ENCODE assay signal across 7 mouse cellular contexts in genomic region chr3:86850394-86851030, GRCm38 (mm10).
DNase-seq lines count a peak whose midpoint lies in the region; ATAC-seq and TF ChIP-seq lines count a peak whose summit lies in the region.

No protein-coding gene starts in this region.

- H3K9me3 ChIP-seq in megakaryocyte, embryonic 14.5 days = no peaks in the 10 kb centered on the region
- H3K9me3 ChIP-seq in hindbrain, postnatal 0 days (ENCODE audit: low read length) = no peaks in the 10 kb centered on the region

- H3K4me2 ChIP-seq in hindbrain, postnatal 0 days (ENCODE audit: low read depth, low read length) = peak overlapping the region; percentile 41

- H3K27me3 ChIP-seq in megakaryocyte, embryonic 14.5 days (replicated peaks) = peaks cover 3% of the 10 kb centered on the region
- H3K27me3 ChIP-seq in hindbrain, postnatal 0 days (ENCODE audit: insufficient read depth, low read length) = no peaks in the 10 kb centered on the region

- ATAC-seq in megakaryocyte, adult 5-6 weeks (ENCODE audit: poor library complexity, severe bottlenecking) = no peak
- ATAC-seq in hindbrain, postnatal 0 days = peak; percentile 75

- peak overlapping the region; percentile 8 for H3K4me3 ChIP-seq in megakaryocyte, embryonic 14.5 days (replicated peaks)
- no peak overlapping the region for H3K4me3 ChIP-seq in hindbrain, postnatal 0 days (ENCODE audit: low read length)

- no peaks in the 10 kb centered on the region for H3K36me3 ChIP-seq in megakaryocyte, embryonic 14.5 days (replicated peaks; ENCODE audit: low read length)
- H3K36me3 ChIP-seq in hindbrain, postnatal 0 days (ENCODE audit: insufficient read depth, low read length) = no peaks in the 10 kb centered on the region

- TF ChIP-seq CTCF in hindbrain, postnatal 0 days (IDR thresholded peaks at IDR 0.05; ENCODE audit: low read depth) = no peak

- peak; percentile 77 for DNase-seq in embryo, embryonic 11 days
- DNase-seq in hindbrain, postnatal 0 days (ENCODE audit: low spot score) = peak; percentile 75
- DNase-seq in ovary, postnatal 10 days (ENCODE audit: low spot score) = no peak
- DNase-seq in layer of hippocampus, adult 18-20 months (ENCODE audit: low spot score in 2 of 2) = no peak
- no peak for DNase-seq in thymus, postnatal 36 days

- no peak overlapping the region for H3K9ac ChIP-seq in hindbrain, postnatal 0 days (replicated peaks; ENCODE audit: low read length)

- H3K4me1 ChIP-seq in megakaryocyte, embryonic 14.5 days = peaks cover 7% of the 10 kb centered on the region; the same call in 1 of the 2 replicates
- H3K4me1 ChIP-seq in hindbrain, postnatal 0 days (ENCODE audit: insufficient read depth, low read length) = peaks cover 26% of the 10 kb centered on the region

- peak overlapping the region; percentile 74 for H3K27ac ChIP-seq in hindbrain, postnatal 0 days

- 32% methylated on average over 10 of the region's 10 CpGs for WGBS in hindbrain, postnatal 0 days

Comparison
In these comparisons a context has a peak if more than half of its experiments do, and no peak if none do; other contexts are left out.
1. DNase-seq: peak in embryo, embryonic 11 days (single experiment) and hindbrain, postnatal 0 days (single experiment); none in ovary, postnatal 10 days (single experiment), layer of hippocampus, adult 18-20 months (0 of 2) and thymus, postnatal 36 days (0 of 2).